Mouse (Mus musculus) ES-E14 (cell line): Measurements from ENCODE around the gene Eif3g. TPM values are rescaled to one million over a fixed set of nuclear protein-coding genes. Genes with fewer than 3 reads are reported as not detected.

Source experiments
- DNase-seq: peaks from one replicate; pipeline ENCODE4 v3.0.0-alpha.2; 2013; ENCODE audit warnings: low read depth, low spot score
- H3K27ac ChIP-seq: 2 replicates; pipeline ENCODE4 v1.5.1; 2012; ENCODE audit warnings: low read depth, mild to moderate bottlenecking, low read length, moderate library complexity, mixed read lengths; ENCODE audit not compliant: poor library complexity, insufficient read depth, severe bottlenecking
- H3K36me3 ChIP-seq: 2 replicates; pipeline ENCODE4 v1.6.1; 2012; ENCODE audit warnings: mild to moderate bottlenecking, low read length, moderate library complexity, mixed read lengths; ENCODE audit not compliant: control insufficient read depth, poor library complexity, insufficient read depth, severe bottlenecking
- H3K4me1 ChIP-seq, 2 experiments: fragments of 150-350 bp in 1 of 2; sonication (generic) in 1 of 2; 2 replicates each; pipeline ENCODE4 v1.6.1; 2012; ENCODE audit warnings: low read length in 2 of 2, mild to moderate bottlenecking in 1 of 2, mixed read lengths in 1 of 2; ENCODE audit not compliant: control insufficient read depth in 2 of 2, insufficient read depth in 2 of 2, poor library complexity in 1 of 2
- H3K4me3 ChIP-seq, 2 experiments: fragments of 150-350 bp in 1 of 2; sonication (generic) in 1 of 2; 2 replicates each; pipeline ENCODE4 v1.5.1; 2012; ENCODE audit warnings: low read length in 2 of 2, low read depth in 1 of 2, mild to moderate bottlenecking in 1 of 2, mixed read lengths in 1 of 2; ENCODE audit not compliant: insufficient read depth in 1 of 2, poor library complexity in 1 of 2, severe bottlenecking in 1 of 2
- H3K9ac ChIP-seq: 2 replicates; pipeline ENCODE4 v1.6.1; 2012; ENCODE audit warnings: low read depth, mild to moderate bottlenecking, low read length, mixed read lengths; ENCODE audit not compliant: poor library complexity, insufficient read depth, severe bottlenecking
- H3K9me3 ChIP-seq: fragments of 150-350 bp; sonication (generic); 2 replicates; pipeline ENCODE4 v1.6.1; 2012; ENCODE audit warnings: low read depth, mild to moderate bottlenecking, low read length; ENCODE audit not compliant: control insufficient read depth, insufficient read depth
- CHD2 ChIP-seq: IDR thresholded peaks from 2 replicates; pipeline ENCODE4 v1.6.1; 2014; ENCODE audit warnings: mild to moderate bottlenecking, low read depth, low read length, inconsistent platforms
- HCFC1 ChIP-seq: IDR thresholded peaks from 2 replicates; pipeline ENCODE4 v1.6.1; 2012; ENCODE audit warnings: low read length, inconsistent platforms, borderline replicate concordance; ENCODE audit not compliant: insufficient read depth
- MAFK ChIP-seq: IDR thresholded peaks from 2 replicates; pipeline ENCODE4 v1.6.1; 2014; ENCODE audit warnings: mild to moderate bottlenecking, low read depth, low read length, inconsistent platforms; ENCODE audit not compliant: insufficient read depth
- ZC3H11A ChIP-seq: IDR thresholded peaks from 2 replicates; pipeline ENCODE4 v1.6.1; 2012; ENCODE audit warnings: low read depth, mild to moderate bottlenecking, inconsistent platforms, low read length, borderline replicate concordance
- ZNF384 ChIP-seq: IDR thresholded peaks from 2 replicates; pipeline ENCODE4 v1.6.1; 2012; ENCODE audit warnings: low read depth, low read length, inconsistent platforms
- in situ Hi-C, 2 experiments: fragments of 600-800 bp; cut with MboI; formaldehyde crosslinking; loops; one replicate each; pipeline ENCODE4 v1.15.1; 2025; ENCODE audit warnings: low sequenced_read_pairs in 2 of 2, inconsistent platforms in 1 of 2; ENCODE audit not compliant: unreplicated experiment in 2 of 2
- total RNA-seq: library from RNA; depleted of rRNA; stranded (reverse); fragments of 300-350 nt; gene quantifications from 2 replicates; pipeline ENCODE4 v1.2.3, GENCODE M21; 2012

The Eif3g gene
- total RNA-seq, 1 experiment = 239 TPM

DNA sequence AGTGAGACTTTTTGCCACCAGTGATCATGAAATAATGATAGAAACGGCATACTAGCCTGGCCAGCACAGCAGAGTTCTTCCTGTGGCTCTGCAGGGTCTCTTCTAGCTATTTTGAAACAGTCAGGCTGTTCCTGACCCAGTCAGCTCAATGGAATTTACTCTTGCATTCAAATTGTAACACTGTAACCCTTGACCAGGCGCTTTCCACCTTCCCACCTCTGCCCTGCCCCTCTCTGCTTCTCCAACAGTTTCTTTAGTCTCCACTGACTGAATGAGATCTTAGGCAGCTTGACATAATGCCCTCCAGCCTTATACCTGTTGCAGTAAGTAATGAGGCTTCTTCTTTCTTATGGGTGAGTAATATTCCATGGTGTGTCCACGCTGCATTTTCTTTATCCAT, 31.5 kb downstream of the Eif3g start:
- Histone ChIP-seq H3K36me3 (peaks cover 10% of the 10 kb centered on the region), H3K9me3 (no peaks in the 10 kb centered on the region), H3K4me3 (no peak overlapping the region), H3K27ac (no peak overlapping the region), H3K4me1 (peaks cover 0 to 2% of the 10 kb centered on the region in 2 experiments; a peak in 2 of 4 replicates), H3K9ac (no peak overlapping the region)
- no peak for DNase-seq
- in situ Hi-C loops = no loop called here
- no peak for TF ChIP-seq CHD2
- TF ChIP-seq ZC3H11A = no peak
- TF ChIP-seq HCFC1 = no peak
- TF ChIP-seq MAFK = no peak
- no peak for TF ChIP-seq ZNF384

DNA sequence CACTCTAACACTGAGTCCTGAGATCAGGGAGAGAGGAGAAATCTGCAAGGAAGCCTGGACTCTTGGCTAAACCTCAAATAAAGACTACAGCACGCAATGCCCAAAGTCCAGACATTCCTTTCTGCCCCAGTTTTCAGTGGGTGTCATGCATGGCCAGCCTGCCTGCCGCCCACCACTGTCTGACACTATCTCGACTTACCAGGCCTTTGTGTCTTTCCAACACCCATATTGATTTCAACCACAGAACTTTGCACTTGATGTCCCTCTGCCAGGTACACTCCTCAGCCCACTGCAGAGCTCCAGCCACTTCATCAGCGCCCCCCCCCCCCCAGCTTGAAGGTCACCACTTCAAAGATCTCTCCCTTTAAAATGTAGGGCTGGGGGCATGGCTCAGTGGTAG, 36.2 kb downstream of the Eif3g start:
- no peak for TF ChIP-seq MAFK
- no peak for TF ChIP-seq ZNF384
- no peak for TF ChIP-seq ZC3H11A
- no peak for TF ChIP-seq CHD2
- no peak for TF ChIP-seq HCFC1
- in situ Hi-C loops = no loop called here

DNA sequence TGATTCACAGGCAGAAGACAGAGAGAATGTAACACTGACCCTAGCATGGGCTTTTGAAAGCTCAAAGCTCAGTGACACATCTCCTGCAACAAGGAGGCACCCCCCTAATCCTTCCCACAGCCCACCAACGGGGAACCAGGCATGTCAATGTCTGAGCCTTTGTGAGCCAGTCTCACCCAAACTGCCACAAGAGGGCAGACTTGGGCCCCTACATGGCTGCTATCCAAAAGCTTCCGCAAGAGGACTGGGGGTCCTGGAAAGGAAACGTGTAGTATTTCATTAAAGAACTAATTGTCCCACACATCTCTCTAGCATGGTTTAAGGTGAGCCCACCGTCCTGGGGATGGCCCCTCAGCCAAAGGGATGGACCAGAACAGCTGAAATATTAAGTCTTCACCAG, 36.6 kb downstream of the Eif3g start:
- DNase-seq = peak; percentile 59
- no peaks in the 10 kb centered on the region for H3K9me3 ChIP-seq
- no peak overlapping the region for H3K9ac ChIP-seq
- no peak overlapping the region for H3K4me3 ChIP-seq
- H3K4me1 ChIP-seq = no peaks in the 10 kb centered on the region; a peak in 1 of 4 replicates
- TF ChIP-seq HCFC1 (no peak), ZC3H11A (peak; percentile 21; the same call in 1 of the 2 replicates)
- in situ Hi-C loops = no loop called here
- H3K27ac ChIP-seq = no peak overlapping the region
- no peaks in the 10 kb centered on the region for H3K36me3 ChIP-seq

More for the DNA sequence above, 36.2 kb downstream of the Eif3g start:
- Histone ChIP-seq H3K27ac (no peak overlapping the region), H3K4me3 (no peak overlapping the region), H3K4me1 (no peaks in the 10 kb centered on the region), H3K36me3 (no peaks in the 10 kb centered on the region), H3K9ac (no peak overlapping the region), H3K9me3 (no peaks in the 10 kb centered on the region)
- DNase-seq = no peak

DNA sequence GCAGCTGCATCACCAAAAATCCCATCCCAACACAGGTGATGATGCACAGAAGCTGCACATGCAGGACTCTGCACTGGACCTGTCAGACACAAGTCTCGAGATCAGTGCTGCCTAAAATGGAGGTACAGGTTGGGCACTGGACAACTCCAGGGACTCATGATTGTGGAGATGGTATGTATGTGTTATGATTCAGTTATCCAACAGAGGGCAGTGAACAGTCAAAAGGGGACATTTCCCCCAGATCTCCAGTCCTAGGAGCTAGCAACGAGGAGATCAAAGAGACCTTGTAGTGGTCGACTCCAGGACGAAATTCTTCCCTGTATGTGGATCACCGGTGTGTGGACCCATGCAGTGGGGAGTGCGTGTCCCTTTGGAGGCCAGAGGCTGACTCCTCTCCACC, 38.5 kb downstream of the Eif3g start:
- H3K9me3 ChIP-seq = no peaks in the 10 kb centered on the region
- no peak for DNase-seq
- no peak overlapping the region for H3K9ac ChIP-seq
- no peaks in the 10 kb centered on the region for H3K36me3 ChIP-seq
- in situ Hi-C loops = no loop called here
- H3K27ac ChIP-seq = no peak overlapping the region
- no peak overlapping the region for H3K4me3 ChIP-seq
- TF ChIP-seq MAFK (no peak), HCFC1 (no peak), ZC3H11A (no peak), CHD2 (no peak), ZNF384 (no peak)
- H3K4me1 ChIP-seq = no peaks in the 10 kb centered on the region; a peak in 1 of 4 replicates

DNA sequence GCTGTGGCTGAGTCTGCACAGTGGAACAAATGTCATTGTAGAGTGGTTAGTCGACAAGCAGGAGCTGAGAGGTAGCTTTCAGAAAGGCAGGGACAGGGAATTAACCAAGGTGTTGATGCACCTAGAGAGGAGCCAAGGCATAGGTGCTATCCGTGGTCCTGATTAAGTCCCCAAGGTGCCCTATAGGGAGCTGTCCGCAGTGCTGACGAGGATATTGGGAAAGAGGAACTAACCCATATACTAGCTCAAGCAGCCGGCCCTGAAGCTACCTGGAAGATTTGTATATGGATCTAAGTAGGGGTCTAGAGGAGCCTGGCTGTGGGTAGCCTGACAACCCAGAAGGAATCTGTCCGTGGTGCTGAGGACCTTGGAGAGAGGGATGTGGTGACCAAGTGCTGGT, 41.3 kb downstream of the Eif3g start:
- TF ChIP-seq ZNF384 (no peak), HCFC1 (0 out of 2 replicates have a peak, but pooled peaks have one; percentile 15), MAFK (no peak), CHD2 (no peak), ZC3H11A (no peak)
- Histone ChIP-seq H3K9me3 (no peaks in the 10 kb centered on the region), H3K4me3 (no peak overlapping the region), H3K4me1 (no peaks in the 10 kb centered on the region; a peak in 1 of 4 replicates), H3K36me3 (no peaks in the 10 kb centered on the region), H3K27ac (no peak overlapping the region), H3K9ac (no peak overlapping the region)
- in situ Hi-C loops = no loop called here
- peak; percentile 84 for DNase-seq
